Mouse (Mus musculus): ENCODE data around the gene Abhd5.

- no peak for TF ChIP-seq EP300 (IDR thresholded peaks at IDR 0.05; ENCODE audit: low read depth)
- TF ChIP-seq CTCF (IDR thresholded peaks at IDR 0.05; ENCODE audit: low read depth): no peak
These were observed 18.9 kb downstream of the Abhd5 start for GRCm38 (mm10) chr9:122370292-122370794.

Measured in liver, postnatal 0 days (tissue).